Mouse (Mus musculus): ENCODE data around the gene P2rx7.

GRCm38 (mm10) chr5:122662501-122662900 lies 18.8 kb downstream of the P2rx7 start:
- TF ChIP-seq POLR2A (IDR thresholded peaks at IDR 0.05; ENCODE audit: borderline replicate concordance, low read depth, low read length) = no peak
- TF ChIP-seq CTCF (IDR thresholded peaks at IDR 0.05; ENCODE audit: low read depth, low read length) = no peak

Data from bone marrow macrophage, adult 2 months (primary cell).